Mouse (Mus musculus) lung, postnatal 25 days (tissue): ENCODE data around the gene Bcat1.
A peak's percentile ranks its signal among the peaks of the same experiment; 100 is the strongest.
"Not testable (repeated sequence)": the region's sequence is repeated elsewhere in the genome, so short reads cannot be mapped to it uniquely, and the experiment has no call there.

ENCODE experiments used
- DNase-seq: peaks from one replicate; pipeline ENCODE4 v3.0.0; 2022; ENCODE audit warnings: low spot score

Gene Bcat1

DNA sequence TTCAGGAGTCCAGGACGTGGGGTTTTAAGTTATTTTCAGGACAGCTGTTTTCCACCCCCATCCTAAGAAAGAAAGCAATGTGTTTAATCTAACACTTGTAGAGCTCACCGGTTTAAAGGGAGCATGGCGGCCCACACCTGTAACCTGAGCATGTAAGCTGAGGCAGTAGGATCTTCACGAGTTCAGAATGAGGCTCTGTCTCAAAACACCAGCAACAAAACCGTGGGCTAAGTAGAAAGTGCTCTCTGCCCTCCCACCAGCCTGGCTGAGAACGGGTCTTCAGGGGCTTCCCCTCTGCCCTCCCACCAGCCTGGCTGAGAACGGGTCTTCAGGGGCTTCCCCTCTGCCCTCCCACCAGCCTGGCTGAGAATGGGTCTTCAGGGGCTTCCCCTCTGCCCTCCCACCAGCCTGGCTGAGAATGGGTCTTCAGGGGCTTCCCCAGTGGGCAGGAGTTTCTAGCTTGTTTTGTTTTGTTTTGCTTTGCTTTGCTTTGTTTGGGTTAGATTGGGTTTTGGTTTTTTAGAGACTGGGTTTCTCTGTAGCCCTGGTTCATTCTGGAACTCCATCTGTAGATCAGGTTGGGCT lies 17.1 kb upstream of the Bcat1 start:
- DNase-seq, result not testable (repeated sequence)

DNA sequence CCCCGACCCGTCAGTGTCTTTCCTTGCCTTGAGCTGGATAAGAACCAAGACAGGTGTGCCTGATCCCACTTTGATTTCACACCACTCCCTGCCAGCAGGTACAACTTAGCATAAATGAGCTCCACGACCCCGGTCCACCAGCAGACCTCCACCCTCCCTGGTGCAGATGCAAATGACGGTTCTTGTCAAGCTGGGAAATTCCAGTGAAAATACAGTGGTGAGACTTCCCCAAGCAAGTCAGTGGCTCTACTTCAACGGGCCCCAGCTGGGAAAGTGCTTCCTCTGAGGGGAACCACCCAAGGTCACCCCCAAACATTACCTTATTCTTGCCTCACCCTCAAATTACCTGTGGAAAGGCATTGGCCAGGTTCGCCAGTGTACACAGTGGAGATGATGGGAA lies 16.0 kb upstream of the Bcat1 start:
- no peak for DNase-seq

GRCm38 (mm10) chr6:145090928-145091327 lies 14.9 kb upstream of the Bcat1 start:
- no peak for DNase-seq

- DNase-seq, result no peak
Observed at GRCm38 (mm10) chr6:145090201-145090863, 14.3 kb upstream of the Bcat1 start.

- no peak for DNase-seq
Observed at GRCm38 (mm10) chr6:145089373-145089772, 13.4 kb upstream of the Bcat1 start.

DNA sequence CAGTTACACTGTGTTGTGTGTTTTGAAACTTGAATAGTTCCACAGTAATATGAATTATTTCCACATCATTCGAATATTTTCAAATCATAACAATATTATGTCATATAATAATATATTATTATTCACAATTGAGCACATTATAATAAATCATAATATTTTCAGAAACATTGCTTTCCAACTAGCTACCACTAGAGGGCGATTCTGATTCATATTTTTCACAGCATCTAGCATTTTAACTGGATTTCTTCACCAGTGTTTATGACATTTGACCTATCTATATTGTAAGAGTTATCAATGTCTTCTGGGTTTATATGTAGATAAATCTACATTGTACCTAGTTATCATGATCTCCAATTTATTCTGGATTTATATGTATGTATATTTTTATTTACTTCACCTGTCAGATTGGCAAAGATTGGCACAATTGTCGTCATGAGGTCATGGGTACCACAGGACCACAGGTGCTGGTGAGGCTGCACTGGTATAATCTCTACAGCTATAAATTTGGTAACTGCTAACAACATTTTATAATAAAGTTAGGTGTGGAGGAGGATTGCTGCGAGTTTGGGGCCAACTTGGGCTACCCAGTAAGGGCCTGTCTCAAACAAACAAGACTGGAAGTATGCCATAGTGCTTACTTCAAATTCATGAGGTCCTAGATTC lies 12.6 kb upstream of the Bcat1 start:
- DNase-seq, result peak; percentile 20

DNA sequence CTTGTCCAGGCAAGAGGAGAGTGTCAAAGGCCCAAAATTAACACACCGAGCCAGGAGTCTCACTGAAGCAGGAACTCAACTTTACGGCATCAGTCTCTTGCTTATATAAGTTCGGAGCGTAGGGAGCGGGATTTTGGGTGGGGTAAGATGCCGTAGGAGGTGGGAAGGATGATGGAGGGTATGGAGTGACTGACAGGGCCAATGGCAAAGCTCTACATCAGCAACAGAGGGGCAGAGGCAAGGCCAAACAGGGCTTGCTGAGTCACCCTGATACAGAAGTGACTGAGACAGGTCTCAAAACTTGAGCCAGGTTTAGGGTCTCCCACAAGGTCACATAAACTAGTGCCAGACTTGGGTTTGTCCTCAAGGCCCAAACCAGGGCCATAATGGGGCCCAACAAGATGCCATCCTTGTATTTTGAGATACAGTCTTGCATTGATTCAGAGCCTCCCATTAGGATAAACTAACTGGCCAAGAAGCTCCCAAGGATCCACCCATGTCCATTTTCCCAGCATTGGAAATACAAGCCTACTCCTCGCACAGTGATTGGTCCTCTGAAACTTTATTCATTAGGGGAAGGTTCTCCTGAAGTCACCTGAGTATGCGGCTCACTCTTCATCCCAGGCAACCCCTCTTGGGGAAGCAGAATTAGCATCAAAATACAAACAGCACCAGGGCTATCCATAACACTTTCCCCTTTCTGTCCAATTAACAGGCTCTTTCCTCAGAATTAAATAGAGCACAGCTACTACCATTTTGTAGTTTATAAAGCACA lies 8.5 kb upstream of the Bcat1 start:
- no peak for DNase-seq

DNA sequence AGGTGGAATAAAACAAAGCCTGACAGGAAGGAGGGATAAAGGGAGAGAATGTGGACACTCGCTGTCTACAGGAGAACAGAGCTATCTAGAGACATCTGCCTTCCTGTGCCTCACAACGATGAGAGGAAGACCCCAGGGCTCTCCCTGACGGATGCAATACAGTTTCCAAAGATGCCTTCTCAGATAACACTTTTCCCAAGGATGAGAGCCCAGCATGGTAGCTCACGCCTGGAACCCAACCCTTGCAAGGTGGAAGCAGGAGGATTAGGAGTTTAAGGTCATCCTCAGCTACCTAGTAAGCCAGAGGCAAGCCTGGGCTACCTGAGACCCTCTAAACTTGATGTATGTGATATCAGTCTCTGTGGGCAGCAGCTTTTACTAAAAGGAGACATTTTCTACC lies 5.7 kb upstream of the Bcat1 start:
- no peak for DNase-seq

GRCm38 (mm10) chr6:145079087-145079759 lies 3.2 kb upstream of the Bcat1 start:
- DNase-seq, result no peak

GRCm38 (mm10) chr6:145076286-145076685 lies 302 bp upstream of the Bcat1 start:
- DNase-seq, result no peak

DNA sequence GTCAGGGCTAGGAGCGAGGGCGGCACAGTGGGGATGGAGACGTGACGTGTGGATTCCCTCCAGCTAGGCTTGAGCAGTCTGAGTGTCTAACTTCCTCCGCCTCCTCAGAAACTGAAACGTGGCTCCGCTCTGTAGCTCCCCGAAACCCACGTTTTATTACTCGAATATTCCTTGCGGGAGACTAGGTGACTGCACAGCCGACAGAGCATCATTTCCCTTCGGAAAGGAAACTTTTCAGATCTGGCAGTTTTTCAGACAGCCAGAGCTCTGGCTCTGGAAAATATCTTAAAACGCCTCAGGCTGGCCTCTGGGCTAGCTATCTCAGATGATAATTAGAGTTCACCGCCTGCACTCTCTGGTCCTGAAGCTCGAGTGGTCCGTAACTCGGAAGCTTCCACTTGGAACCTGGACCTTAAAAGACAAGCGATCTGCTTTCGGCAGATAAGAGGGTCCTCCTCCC lies 866 bp downstream of the Bcat1 start:
- DNase-seq, result no peak

DNA sequence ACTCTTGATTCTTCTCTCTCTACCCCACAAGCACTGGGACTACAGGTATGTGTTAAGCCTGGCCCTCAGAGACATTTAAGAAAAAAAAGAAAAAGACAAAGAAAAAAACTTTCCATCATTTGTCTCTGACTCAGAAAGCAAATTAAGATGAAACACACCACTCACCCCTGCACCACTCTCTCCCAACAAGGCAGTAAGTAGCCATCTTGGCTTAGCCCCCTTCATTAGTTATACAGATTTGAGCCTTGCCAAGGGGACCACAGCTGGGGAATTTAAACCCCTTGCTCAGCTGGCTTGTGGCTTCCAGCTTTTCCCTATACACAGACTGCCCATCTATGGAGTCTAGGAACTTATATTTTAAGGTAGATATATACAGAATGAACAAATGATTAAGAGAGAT lies 1.5 kb downstream of the Bcat1 start:
- no peak for DNase-seq

GRCm38 (mm10) chr6:145069921-145070320 lies 6.1 kb downstream of the Bcat1 start:
- DNase-seq, result no peak

GRCm38 (mm10) chr6:145069397-145069796 lies 6.6 kb downstream of the Bcat1 start:
- no peak for DNase-seq

GRCm38 (mm10) chr6:145067679-145068078 lies 8.3 kb downstream of the Bcat1 start:
- DNase-seq, result no peak

GRCm38 (mm10) chr6:145066416-145066815 lies 9.6 kb downstream of the Bcat1 start:
- DNase-seq, result no peak

DNA sequence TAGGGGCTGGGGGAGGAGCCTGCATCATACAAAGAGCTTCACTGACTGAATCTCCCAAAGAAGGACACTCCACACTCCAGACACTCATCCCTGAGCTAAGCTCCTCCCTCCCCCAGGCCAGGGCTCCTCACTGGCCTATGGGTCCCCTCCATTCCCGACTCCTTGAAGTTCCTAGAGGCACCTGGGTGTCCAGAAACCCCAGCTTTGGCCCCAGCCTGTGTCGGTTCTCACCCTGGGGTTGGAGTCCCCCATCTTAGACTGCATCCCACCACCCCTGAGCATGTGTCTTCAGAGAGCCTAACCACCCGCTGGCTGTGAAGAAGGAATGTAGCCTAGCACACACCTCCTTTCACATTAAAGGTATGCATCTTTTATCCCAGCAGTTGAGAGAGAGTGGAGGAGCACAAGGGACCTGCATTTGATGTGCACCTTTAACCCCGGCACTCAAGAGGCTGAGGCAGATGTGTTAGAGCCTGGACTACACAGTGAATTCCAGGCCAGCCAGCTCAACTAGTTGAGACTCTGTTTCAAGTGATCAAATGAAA lies 10.6 kb downstream of the Bcat1 start:
- no peak for DNase-seq

DNA sequence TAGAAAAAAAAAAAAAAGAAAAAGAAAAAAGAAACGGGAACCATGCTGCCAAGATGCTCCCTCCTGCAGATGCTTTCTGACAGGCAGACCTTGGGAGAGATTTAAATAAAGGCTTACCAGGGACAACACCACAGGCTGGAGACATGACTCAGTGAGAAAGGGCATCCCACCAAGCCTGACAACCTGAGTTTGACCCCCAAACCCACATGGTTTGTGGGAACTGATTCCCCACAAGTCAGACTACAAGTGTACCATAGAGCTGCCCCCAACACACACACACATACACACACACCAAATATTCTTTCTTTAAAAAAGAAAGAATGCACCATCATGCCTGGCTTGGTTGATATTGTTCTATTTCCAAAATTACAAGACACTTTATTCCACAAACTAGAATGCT lies 11.9 kb downstream of the Bcat1 start:
- no peak for DNase-seq

DNA sequence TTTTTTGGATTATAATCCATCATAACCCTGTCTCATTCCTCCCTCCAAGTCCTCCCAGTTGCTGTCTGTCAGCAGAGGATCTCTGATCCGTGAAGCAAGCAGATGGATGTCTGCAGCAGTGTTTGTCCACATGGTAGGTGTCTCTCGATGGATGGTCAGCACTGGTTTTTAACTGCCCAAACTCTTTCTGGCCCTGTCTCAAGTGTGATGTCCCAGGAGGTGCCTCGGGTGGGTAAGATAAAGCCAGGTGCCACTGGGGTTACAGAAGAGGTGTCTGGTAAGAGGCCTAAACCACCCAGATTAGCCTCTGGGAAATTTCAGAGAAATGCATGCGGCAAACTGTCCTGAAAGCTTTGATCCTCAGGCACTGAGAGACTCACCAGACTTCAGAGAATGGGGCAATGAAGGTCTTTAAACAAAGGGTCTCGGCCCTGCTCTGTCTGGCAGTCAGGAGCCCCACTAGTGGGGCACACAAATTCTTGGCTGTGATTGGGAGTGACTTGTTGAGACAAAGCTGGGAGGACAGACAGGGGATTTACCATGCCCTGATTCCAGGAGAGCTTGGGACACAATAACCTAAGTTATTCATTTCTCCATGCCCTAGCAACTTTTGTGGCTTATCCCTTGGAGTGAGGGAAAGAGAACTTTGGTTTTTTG lies 12.6 kb downstream of the Bcat1 start:
- DNase-seq, result no peak

DNA sequence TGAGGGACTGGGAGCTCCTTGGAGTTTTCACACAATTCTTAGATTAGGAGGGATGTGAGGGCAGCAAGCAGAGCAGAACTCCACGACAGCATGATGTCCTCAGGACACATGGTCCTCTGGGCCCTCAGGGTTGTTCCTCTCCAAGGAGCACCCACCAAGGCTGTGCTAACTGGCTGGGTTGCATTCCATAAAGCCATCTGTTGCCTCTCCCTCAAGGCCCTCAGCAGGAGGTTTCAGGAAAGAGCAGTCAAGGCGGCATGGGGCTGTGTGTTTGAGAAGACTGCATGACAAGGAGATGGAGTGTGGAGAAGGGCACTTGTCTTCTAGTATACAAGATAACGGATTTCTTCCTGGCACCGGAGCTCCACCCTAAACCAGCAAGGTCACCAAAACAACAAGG lies 13.2 kb downstream of the Bcat1 start:
- no peak for DNase-seq

- no peak for DNase-seq
Observed at GRCm38 (mm10) chr6:145061361-145061760, 14.6 kb downstream of the Bcat1 start.
